Mouse (Mus musculus) limb, embryonic 11.5 days (tissue): ENCODE data around the gene Mup1. TPM values are rescaled to one million over a fixed set of nuclear protein-coding genes. Genes with fewer than 3 reads are reported as not detected.
"Not testable (repeated sequence)": the region's sequence is repeated elsewhere in the genome, so short reads cannot be mapped to it uniquely, and the experiment has no call there.

Experiments used
- ATAC-seq: fragments of 200-750 bp; cut with Nextera tagmentation; 2 replicates; pipeline ENCODE4 v1.8.0; 2017; ENCODE audit warnings: low read depth; ENCODE audit not compliant: insufficient number of reproducible peaks, low FRiP score, low TSS enrichment
- DNase-seq: peaks from one replicate; pipeline ENCODE4 v3.0.0-alpha.2; 2015; ENCODE audit warnings: low spot score
- H3K27ac ChIP-seq: fragments of 300-500 bp; sonication (generic); replicated peaks from 2 replicates; pipeline ENCODE4 v1.5.1; 2014; ENCODE audit warnings: low read depth, mild to moderate bottlenecking, low read length
- H3K27me3 ChIP-seq: fragments of 300-500 bp; sonication (generic); 2 replicates; pipeline ENCODE4 v1.6.1; 2014; ENCODE audit warnings: mild to moderate bottlenecking, low read length, mixed read lengths; ENCODE audit not compliant: control insufficient read depth, insufficient read depth
- H3K36me3 ChIP-seq: fragments of 300-500 bp; sonication (generic); 2 replicates; pipeline ENCODE4 v1.6.1; 2014; ENCODE audit warnings: mild to moderate bottlenecking, low read length, moderate library complexity, mixed read lengths; ENCODE audit not compliant: control insufficient read depth, insufficient read depth
- H3K4me1 ChIP-seq: fragments of 300-500 bp; sonication (generic); 2 replicates; pipeline ENCODE4 v1.6.1; 2014; ENCODE audit warnings: low read length, mixed read lengths; ENCODE audit not compliant: control insufficient read depth, insufficient read depth
- H3K4me2 ChIP-seq: fragments of 300-500 bp; sonication (generic); 2 replicates; pipeline ENCODE4 v1.6.1; 2014; ENCODE audit warnings: low read depth, mild to moderate bottlenecking, moderate library complexity; ENCODE audit not compliant: severe bottlenecking
- H3K4me3 ChIP-seq: fragments of 300-500 bp; sonication (generic); 2 replicates; pipeline ENCODE4 v1.5.1; 2014; ENCODE audit warnings: low read depth, low read length
- H3K9ac ChIP-seq: fragments of 300-500 bp; sonication (generic); 2 replicates; pipeline ENCODE4 v1.6.1; 2014; ENCODE audit warnings: mild to moderate bottlenecking, low read length
- H3K9me3 ChIP-seq: fragments of 300-500 bp; sonication (generic); 2 replicates; pipeline ENCODE4 v1.6.1; 2016; ENCODE audit warnings: low read length; ENCODE audit not compliant: control insufficient read depth
- WGBS: fragments of 180-500 bp; shearing (Covaris S2); extraction: QIAGEN DNeasy Blood & Tissue Kit; methylation state at CpG from one replicate; pipeline ENCODE4 v1.1.7; 2014; 5-methylcytosine and 5-hydroxymethylcytosine counted together
- polyA plus RNA-seq: library from polyadenylated mRNA; unstranded; fragments of >200 nt; fragmentation: Nextera tagmentation; extraction: Ambion mirVana; gene quantifications from 2 replicates; pipeline ENCODE4 v1.2.1, GENCODE M21; 2014

Mup1 gene
- 0.27 TPM in 1 of 2 replicates, not detected in the other for polyA plus RNA-seq

- not testable (repeated sequence) for DNase-seq, H3K27ac ChIP-seq, H3K27me3 ChIP-seq, H3K9ac ChIP-seq, H3K4me1 ChIP-seq, H3K9me3 ChIP-seq, H3K4me2 ChIP-seq, H3K36me3 ChIP-seq, H3K4me3 ChIP-seq, ATAC-seq
- WGBS: 98% methylated on average over 2 of the region's 4 CpGs
Measured at GRCm38 (mm10) chr4:60501860-60502259, at the start of gene Mup1. Mup1 (minus strand) TSS chr4:60501960.

Other genes starting within 250 kb of the Mup1 start
- 0.95 and 1.2 TPM in 2 replicates for gene Mup9, start 80.0 kb downstream of the Mup1 start, polyA plus RNA-seq
- 0.40 and 0.44 TPM in 2 replicates for gene Mup10, start 80.2 kb upstream of the Mup1 start, polyA plus RNA-seq
- not detected in 2 replicates for gene Mup11, start 160.5 kb upstream of the Mup1 start, polyA plus RNA-seq
- gene Mup12, start 239.4 kb upstream of the Mup1 start, polyA plus RNA-seq: not detected in 2 replicates